Mouse (Mus musculus): ENCODE data around the gene Plscr5. TPM values are rescaled to one million over a fixed set of nuclear protein-coding genes. Genes with fewer than 3 reads are reported as not detected.
"Not testable (repeated sequence)": the region's sequence is repeated elsewhere in the genome, so short reads cannot be mapped to it uniquely, and the experiment has no call there.

Gene Plscr5
- polyA plus RNA-seq (2012) = not detected in 2 replicates

DNA sequence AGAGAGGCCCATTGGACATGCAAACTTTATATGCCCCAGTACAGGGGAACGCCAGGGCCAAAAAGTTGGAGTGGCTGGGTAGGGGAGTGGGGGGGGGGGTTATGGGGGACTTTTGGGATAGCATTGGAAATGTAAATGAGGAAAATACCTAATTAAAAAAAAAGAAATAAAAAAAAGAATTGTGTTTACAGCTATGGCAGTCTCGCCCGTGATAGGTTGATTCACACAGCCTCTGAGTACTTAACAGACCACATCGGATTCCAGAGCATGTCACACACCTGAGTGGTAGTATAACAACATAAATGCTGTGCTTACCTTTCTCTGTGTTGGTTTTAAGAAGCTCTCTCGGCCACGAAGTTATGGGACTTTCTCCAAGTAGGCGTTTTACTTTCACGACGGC, at the start of gene Plscr5:
TSS of gene Plscr5 (plus strand) at position 301 of the 400 bp plus-strand sequence.
- H3K9me3 ChIP-seq (ENCODE audit: control insufficient read depth, low read length); H3K27me3 ChIP-seq (ENCODE audit: control insufficient read depth); H3K4me1 ChIP-seq (ENCODE audit: control insufficient read depth); H3K4me3 ChIP-seq (replicated peaks); H3K36me3 ChIP-seq (ENCODE audit: control insufficient read depth): not testable (repeated sequence)

DNA sequence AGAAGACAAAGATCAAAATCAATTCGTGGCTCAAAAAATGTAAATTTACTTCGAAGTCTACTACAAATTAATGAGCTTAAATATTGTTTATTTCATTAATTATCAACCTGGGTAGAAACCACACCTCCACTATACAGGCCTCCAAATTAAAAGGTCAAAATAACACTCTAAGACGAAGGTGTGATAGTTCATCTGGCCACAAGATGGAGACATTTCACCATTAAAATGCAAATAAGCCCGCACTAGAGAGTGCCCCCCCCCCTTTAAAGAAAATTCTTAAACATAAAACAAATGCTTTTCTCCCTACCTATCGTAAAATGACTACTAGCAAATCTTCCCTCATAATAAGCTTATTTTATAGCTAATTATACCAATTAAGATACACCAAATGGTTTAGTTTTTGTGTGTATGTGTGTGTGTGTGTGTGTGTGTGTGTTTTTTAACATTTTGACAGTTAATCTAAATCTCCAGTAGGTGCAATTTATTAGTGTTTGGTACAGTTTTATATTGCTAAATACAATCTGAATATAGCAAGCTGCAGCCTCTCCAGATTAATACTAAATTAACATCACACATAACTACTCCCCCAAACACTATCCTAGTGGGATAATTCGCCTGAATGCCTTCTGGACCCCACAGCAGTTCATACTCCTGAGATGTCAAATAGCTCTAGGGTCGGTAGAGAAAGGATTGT, 45.0 kb upstream of the Plscr5 start:
- no peaks in the 10 kb centered on the region for H3K27me3 ChIP-seq (ENCODE audit: control insufficient read depth)
- no peaks in the 10 kb centered on the region for H3K4me1 ChIP-seq (ENCODE audit: control insufficient read depth)
- no peak for TF ChIP-seq GATA1 (IDR thresholded peaks at IDR 0.05; ENCODE audit: low read length)
- no peak for TF ChIP-seq TAL1 (IDR thresholded peaks at IDR 0.05; ENCODE audit: low read length)
- H3K9me3 ChIP-seq (ENCODE audit: control insufficient read depth, low read length) = no peaks in the 10 kb centered on the region
- no peaks in the 10 kb centered on the region for H3K36me3 ChIP-seq (ENCODE audit: control insufficient read depth)
- no peak overlapping the region for H3K4me3 ChIP-seq (replicated peaks)

DNA sequence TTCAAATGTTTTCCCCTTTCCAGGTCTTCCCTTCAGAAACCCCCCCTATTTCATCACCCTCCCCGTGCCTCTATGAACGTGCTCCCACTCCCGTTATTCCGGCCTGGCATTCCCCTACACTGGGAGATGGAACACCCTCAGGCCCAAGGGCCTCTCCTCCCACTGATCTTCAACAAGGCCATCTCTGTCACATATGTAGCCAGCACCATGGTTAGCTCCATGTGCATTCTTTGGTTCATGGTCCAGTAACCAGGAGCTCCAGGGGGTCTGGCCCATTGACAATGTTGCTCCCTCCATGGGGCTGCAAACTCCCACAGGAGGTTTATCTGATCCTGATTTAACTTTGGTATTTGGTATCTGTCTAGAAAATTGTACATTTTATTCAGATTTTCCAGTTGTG, 30.5 kb upstream of the Plscr5 start:
- no peaks in the 10 kb centered on the region for H3K27me3 ChIP-seq (ENCODE audit: control insufficient read depth)
- no peaks in the 10 kb centered on the region for H3K9me3 ChIP-seq (ENCODE audit: control insufficient read depth, low read length)
- TF ChIP-seq TAL1 (IDR thresholded peaks at IDR 0.05; ENCODE audit: low read length) (no peak), GATA1 (IDR thresholded peaks at IDR 0.05; ENCODE audit: low read length) (no peak)
- no peaks in the 10 kb centered on the region for H3K36me3 ChIP-seq (ENCODE audit: control insufficient read depth)
- no peaks in the 10 kb centered on the region for H3K4me1 ChIP-seq (ENCODE audit: control insufficient read depth)
- no peak overlapping the region for H3K4me3 ChIP-seq (replicated peaks)

DNA sequence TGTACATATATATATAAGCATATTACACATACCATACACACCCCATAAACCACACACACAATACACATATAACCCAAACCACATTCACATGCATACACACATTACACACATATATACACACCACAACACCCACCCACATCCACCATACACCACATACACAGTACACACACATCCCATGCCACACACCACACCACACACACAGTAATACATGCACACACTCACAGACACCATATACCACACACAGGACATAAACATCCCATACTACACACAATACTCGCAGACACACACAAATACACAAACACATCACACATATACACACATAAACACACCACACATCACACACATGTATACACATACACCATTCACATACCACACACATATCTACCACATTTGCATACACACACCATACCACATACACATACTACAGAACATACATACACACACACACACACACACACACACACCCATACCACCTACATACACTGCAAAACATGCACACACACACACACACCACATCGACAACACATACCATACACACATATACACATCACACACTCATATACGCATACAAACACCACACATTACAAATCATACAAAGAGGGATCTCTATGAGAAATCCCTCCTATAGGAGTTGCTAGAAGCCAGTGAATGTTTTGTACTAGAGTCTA, 19.3 kb upstream of the Plscr5 start:
- no peaks in the 10 kb centered on the region for H3K36me3 ChIP-seq (ENCODE audit: control insufficient read depth)
- TF ChIP-seq TAL1 (IDR thresholded peaks at IDR 0.05; ENCODE audit: low read length) (no peak), GATA1 (IDR thresholded peaks at IDR 0.05; ENCODE audit: low read length) (no peak)
- no peak overlapping the region for H3K4me3 ChIP-seq (replicated peaks)
- no peaks in the 10 kb centered on the region for H3K9me3 ChIP-seq (ENCODE audit: control insufficient read depth, low read length)
- H3K4me1 ChIP-seq (ENCODE audit: control insufficient read depth) = no peaks in the 10 kb centered on the region
- H3K27me3 ChIP-seq (ENCODE audit: control insufficient read depth) = no peaks in the 10 kb centered on the region

DNA sequence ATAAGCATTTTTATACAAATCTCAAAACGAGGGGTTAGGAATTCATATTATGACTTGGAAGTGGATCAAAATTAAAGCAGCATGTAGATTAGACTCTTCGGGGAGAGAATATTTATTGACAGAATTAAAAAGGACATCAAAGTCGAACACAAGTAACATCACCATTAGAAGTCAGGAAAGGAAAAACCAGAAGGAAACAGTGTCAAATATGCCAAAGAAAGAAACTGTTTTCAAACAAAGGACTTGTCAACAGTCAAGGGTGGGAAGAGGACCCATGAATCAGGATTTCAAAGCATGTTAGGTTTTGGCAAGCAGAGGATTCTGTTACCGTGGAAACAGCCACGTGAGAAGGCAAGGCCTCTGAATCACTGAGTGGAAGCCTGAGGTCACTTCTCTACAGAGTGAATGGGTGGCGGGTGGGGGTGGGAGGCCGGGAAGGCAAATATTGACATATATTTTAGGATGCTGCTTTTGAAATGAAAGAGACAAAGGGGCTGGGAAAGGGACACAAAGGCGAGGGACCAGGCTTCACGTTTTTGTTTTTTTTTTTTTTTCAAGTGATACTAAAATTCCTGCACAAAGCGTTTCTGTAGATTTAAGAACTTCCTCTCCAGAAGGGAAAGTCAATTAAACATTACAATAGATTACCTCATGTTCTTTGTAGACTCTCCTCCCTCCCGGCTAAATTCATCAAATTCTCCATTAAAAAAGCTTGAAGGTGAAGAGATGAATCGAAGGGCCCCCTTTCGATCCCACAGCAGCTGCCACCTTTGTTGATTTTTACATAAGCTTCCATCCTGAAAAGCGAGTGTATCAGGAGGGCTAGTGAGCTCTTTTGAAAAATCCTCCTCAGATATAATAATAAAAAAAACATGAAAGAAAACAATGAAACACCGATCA, 18.3 kb upstream of the Plscr5 start:
- TF ChIP-seq GATA1 (IDR thresholded peaks at IDR 0.05; ENCODE audit: low read length) (no peak), TAL1 (IDR thresholded peaks at IDR 0.05; ENCODE audit: low read length) (no peak)
- no peaks in the 10 kb centered on the region for H3K9me3 ChIP-seq (ENCODE audit: control insufficient read depth, low read length)
- H3K27me3 ChIP-seq (ENCODE audit: control insufficient read depth) = no peaks in the 10 kb centered on the region
- H3K4me1 ChIP-seq (ENCODE audit: control insufficient read depth) = no peaks in the 10 kb centered on the region
- no peak overlapping the region for H3K4me3 ChIP-seq (replicated peaks)
- H3K36me3 ChIP-seq (ENCODE audit: control insufficient read depth) = no peaks in the 10 kb centered on the region

DNA sequence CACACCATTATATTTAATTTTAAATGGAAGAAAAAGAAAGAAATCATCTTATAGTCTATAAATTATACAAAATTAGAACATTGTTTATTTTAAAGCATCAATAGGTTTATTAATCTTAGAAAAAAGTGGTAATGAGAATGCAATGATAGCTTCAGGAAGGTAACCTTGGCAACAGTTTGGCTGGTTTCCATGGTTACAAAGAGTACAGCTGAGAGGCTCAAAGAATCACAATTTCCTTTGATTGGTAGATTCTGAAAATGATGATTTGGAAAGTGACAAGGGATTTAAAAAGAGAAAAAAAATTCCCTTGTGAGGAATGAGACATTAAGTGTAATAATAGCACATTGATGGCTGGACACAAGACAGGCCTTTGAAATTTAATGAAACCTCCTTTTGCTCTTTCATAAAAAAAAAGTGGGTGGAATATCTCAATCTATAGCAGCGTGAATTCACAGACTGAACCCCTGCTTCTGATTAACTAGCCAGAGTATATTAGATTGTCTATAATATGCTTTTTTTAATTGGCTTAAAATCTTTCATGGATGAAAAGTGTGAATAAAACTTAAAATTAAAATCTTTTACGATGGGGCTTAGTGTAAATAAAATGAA, 13.8 kb upstream of the Plscr5 start:
- Histone ChIP-seq H3K27me3 (ENCODE audit: control insufficient read depth) (no peaks in the 10 kb centered on the region), H3K4me3 (replicated peaks) (no peak overlapping the region), H3K4me1 (ENCODE audit: control insufficient read depth) (no peaks in the 10 kb centered on the region), H3K36me3 (ENCODE audit: control insufficient read depth) (no peaks in the 10 kb centered on the region), H3K9me3 (ENCODE audit: control insufficient read depth, low read length) (no peaks in the 10 kb centered on the region)
- no peak for TF ChIP-seq GATA1 (IDR thresholded peaks at IDR 0.05; ENCODE audit: low read length)

DNA sequence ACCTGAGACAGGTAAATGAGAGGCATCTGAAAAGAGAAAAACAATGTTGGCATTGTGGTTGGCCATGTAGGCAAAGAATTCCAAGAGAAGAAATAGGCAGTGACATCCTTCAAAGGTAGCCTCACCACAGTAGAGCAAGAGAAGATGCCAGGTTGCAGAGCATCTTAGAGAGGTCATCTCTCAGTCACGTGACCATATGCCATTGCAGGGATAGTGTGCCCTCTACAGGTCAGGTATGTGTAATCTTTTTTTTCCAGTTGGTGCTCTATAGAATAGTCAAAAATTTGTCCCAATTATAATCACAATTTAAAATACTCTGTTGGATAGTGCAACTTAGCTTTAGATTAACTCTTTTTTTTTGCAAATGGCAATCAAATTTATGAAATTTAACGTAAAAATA, 1.4 kb upstream of the Plscr5 start:
- Histone ChIP-seq H3K36me3 (ENCODE audit: control insufficient read depth) (no peaks in the 10 kb centered on the region), H3K27me3 (ENCODE audit: control insufficient read depth) (no peaks in the 10 kb centered on the region), H3K9me3 (ENCODE audit: control insufficient read depth, low read length) (no peaks in the 10 kb centered on the region), H3K4me3 (replicated peaks) (no peak overlapping the region), H3K4me1 (ENCODE audit: control insufficient read depth) (no peaks in the 10 kb centered on the region)
- TF ChIP-seq GATA1 (IDR thresholded peaks at IDR 0.05; ENCODE audit: low read length) (no peak), TAL1 (IDR thresholded peaks at IDR 0.05; ENCODE audit: low read length) (no peak)

DNA sequence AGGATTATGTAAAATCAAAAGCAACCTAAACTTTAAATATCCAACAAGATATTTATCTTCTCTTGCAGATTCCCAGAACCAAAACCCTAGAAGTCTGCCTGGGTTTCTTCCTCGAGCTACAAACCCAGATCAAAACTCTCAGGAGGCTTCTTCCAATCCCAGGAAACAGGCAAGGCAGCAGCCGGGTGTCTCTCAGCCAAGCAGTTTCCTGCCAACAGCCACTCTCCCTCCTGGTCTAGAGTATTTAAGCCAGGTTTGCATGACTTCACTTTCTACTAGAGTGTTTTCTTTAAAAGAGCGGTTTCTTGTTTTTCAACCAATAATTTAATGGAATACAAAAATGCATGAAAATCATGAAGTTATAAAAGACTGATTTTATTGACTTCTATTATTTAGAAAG, 5.7 kb downstream of the Plscr5 start:
- H3K36me3 ChIP-seq (ENCODE audit: control insufficient read depth) = no peaks in the 10 kb centered on the region
- no peaks in the 10 kb centered on the region for H3K9me3 ChIP-seq (ENCODE audit: control insufficient read depth, low read length)

DNA sequence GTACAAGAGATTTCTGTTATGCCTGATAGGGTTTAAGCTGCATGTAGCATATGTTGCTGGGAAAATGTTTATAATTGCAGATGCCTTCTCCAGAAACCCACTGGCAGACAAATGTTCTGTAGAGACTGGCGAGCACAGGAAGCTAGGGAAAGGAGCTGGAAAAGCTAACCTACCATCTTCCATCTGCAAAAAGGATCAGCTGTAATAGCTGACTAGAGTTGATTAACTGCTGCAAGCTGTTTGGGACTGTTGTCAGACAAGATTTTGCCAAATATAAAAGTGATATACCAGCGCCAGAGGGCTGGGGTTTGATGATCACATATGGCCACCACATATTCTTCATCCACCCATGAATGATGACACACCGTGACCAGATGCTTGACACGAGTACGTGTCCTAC, 6.8 kb downstream of the Plscr5 start:
- Histone ChIP-seq H3K9me3 (ENCODE audit: control insufficient read depth, low read length) (no peaks in the 10 kb centered on the region), H3K36me3 (ENCODE audit: control insufficient read depth) (no peaks in the 10 kb centered on the region), H3K4me1 (ENCODE audit: control insufficient read depth) (no peaks in the 10 kb centered on the region), H3K27me3 (ENCODE audit: control insufficient read depth) (no peaks in the 10 kb centered on the region), H3K4me3 (replicated peaks) (no peak overlapping the region)
- TF ChIP-seq GATA1 (IDR thresholded peaks at IDR 0.05; ENCODE audit: low read length) (no peak), TAL1 (IDR thresholded peaks at IDR 0.05; ENCODE audit: low read length) (no peak)

More for the DNA sequence above, 5.7 kb downstream of the Plscr5 start:
- Histone ChIP-seq H3K27me3 (ENCODE audit: control insufficient read depth) (no peaks in the 10 kb centered on the region), H3K4me3 (replicated peaks) (no peak overlapping the region), H3K4me1 (ENCODE audit: control insufficient read depth) (no peaks in the 10 kb centered on the region)
- TF ChIP-seq GATA1 (IDR thresholded peaks at IDR 0.05; ENCODE audit: low read length) (no peak), TAL1 (IDR thresholded peaks at IDR 0.05; ENCODE audit: low read length) (no peak)
